Mouse (Mus musculus) MEL (cell line): ENCODE data around the gene Poglut1.

ENCODE experiments used
- MAX ChIP-seq: IDR thresholded peaks from 2 replicates; pipeline ENCODE4 v1.6.1; 2011; ENCODE audit warnings: low read length, improper control_type of control experiment
- POLR2AphosphoS2 ChIP-seq: IDR thresholded peaks from 2 replicates; pipeline ENCODE4 v1.6.1; 2011; ENCODE audit warnings: low read length, improper control_type of control experiment

GRCm38 (mm10) chr16:38482780-38483562 lies 67.1 kb downstream of the Poglut1 start:
- TF ChIP-seq POLR2AphosphoS2 = no peak
- TF ChIP-seq MAX = no peak
